Mouse (Mus musculus) lung, postnatal 10 days (tissue): ENCODE data around the gene Rabgap1l.
A peak's percentile ranks its signal among the peaks of the same experiment; 100 is the strongest.

Source experiments
- DNase-seq: peaks from one replicate; pipeline ENCODE4 v3.0.0; 2021

The Rabgap1l gene

DNA sequence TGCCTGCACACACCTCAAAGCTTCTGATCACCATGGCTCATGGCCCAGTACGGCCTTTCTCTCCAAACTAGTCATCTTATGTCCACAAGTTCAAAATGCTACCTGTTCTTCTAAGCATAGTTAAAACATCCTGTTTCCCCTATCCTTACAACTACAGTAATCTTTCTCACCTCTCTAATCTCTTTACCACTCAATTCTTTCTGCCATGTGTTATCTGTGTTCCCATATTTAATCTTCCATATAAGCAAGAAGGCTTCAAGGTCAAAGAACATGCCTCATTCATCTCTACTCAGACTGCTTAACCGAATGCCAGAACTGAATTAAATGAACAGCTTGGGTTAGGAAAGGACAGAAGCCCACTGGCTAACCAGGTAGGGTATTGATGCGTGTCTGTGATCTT is 5.8 kb downstream of the Rabgap1l start:
- no peak for DNase-seq

DNA sequence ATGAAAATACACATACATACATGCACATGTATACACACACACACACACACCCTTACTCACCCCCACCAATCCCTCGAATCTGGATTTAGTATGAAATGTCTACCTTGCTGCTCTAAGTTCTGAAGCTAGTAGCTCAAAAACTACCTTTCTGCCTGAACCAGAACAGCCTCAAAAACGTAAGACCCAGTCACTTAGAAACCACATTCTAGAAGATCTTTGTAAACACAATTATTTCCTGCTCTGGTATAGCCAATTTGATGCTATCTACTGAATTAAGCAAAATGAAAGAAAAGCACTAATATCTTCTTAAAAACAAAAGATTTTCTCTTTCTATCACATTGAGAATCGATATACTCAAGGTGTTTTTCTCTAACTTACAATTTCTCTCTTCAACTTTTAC is 6.4 kb downstream of the Rabgap1l start:
- no peak for DNase-seq

DNA sequence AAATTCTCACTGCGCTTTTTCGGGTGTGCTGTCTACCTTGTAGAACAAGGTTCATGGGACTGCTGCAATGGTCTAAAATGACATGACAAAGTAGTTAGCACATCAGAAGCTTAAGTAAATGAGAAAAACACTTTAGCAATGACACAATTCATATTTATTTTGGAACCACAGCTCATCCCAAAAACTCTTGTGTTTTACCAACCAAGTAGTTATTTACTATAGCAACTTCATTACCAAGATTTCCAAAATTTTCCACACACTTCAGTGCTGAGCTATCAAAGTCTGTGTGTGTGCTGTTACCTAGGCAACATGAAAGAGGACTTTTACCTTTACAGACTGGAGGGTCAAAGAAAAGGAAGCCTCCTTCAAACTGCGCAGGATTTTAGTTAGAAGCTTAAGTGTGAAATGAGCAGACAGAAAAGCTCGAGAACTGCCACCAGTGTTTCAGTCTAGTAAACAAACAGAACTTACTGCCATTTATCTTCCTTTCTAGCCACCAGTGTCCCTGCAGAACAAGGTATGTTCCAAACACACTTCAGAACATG is 7.3 kb downstream of the Rabgap1l start:
- no peak for DNase-seq

DNA sequence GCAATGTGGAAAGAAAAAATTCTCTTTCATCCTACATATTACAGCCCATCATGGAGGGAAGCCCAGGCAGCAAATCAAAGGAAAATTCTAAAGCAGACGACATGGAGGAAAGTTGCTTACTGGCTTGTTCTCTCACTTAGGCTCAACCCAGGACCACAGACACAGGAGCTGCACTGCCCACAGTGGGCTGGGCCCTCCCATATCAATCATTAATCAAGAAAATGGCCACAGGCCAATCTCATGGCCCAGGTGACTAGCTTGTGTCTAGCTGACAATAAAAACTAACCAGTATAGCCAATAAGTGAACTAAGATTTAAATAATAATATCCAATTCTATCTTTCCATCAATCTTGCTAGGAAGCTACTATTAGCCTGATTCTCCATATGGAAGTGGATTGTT is 8.9 kb downstream of the Rabgap1l start:
- no peak for DNase-seq

DNA sequence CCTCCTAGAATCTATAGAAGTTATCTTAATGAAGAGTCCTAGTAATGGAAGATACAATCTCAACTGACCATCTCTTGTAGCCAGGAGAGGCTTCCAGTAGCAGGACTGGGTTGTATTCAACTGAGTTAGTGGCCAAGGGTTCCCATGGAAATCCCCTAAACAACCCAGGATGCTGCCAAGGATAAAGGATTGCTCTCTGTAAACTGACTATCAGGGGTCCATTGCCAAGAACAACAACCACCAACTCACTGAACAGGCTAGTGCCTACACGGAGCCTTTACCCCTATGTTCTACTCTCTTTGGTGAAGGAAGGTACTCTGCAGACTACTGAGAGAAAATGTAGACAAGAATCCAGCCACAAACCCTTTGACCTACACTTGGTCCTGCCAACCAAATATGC is 18.8 kb downstream of the Rabgap1l start:
- no peak for DNase-seq

DNA sequence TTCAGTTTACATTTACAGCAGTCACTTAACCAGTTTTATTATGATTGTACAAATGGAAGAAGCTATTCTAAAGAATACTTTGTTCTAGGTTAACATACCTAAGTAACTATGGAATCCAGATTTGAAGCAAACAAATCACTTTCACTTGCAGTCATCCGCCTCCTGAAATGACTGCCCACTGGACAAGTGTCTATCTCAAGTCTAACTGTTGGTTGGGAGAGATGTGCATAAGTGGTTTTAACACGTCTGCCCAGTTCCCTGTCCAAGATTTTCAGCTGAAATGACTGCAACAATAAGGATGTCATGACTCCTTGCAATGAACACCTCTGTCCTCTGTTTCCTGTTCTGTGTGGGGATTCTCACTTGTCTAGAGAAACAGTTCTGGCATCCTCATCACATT is 27.4 kb downstream of the Rabgap1l start:
- no peak for DNase-seq

DNA sequence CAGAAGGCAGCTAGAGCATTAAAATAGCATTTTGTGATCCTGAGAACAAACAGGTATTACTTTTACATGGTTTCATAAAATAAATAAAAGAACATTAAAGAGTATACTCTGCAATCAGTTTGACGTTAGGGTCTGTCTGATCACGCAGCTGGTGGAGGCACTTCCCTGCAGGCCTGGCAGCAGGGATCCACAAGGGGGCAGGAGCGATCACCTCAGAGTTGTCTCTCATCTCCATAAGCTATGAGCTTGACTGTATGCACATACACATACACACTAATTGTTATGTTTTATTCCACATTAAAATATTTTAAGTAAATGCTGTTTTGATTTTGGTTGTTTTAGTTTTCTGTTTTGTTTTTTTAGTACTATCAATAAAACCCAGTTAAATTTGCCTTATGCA is 34.8 kb downstream of the Rabgap1l start:
- DNase-seq: peak; percentile 77

DNA sequence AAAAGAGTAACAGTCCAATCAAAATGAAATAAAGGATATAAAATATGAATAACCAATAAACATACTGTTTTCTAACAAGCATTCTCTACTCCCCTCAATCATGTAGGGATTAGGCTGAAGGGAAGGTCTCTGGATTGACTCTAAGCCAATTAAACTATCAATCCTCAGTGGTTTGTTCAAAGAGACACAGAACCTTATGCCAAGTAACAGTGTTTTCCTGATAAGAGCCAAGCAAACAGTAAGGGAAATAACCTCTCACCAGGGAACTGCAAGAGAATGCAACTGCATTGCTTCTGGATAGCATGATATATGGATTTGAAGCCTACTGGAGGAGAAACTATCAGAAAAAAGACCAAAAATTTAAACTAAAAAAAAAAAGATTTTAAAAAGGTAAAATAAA is 37.7 kb downstream of the Rabgap1l start:
- no peak for DNase-seq

DNA sequence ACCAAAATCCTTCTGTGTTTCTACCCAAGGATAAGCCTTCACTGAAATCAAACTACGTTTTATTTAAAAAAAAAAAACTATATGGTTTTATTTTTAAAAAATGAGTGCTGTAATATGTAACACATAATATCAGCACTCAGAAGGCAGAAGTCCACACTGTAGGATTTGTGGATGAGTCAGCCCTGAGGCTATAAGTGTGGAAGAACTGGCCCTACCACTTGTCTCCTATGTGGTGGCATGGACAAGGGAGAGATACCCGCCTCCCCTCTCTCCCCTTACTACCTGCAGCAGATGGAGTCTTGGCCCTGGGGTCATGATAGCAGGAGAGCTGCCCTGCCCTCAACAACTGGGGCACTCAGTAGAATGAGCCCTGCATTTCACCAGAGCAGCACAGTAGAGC is 42.4 kb downstream of the Rabgap1l start:
- no peak for DNase-seq

DNA sequence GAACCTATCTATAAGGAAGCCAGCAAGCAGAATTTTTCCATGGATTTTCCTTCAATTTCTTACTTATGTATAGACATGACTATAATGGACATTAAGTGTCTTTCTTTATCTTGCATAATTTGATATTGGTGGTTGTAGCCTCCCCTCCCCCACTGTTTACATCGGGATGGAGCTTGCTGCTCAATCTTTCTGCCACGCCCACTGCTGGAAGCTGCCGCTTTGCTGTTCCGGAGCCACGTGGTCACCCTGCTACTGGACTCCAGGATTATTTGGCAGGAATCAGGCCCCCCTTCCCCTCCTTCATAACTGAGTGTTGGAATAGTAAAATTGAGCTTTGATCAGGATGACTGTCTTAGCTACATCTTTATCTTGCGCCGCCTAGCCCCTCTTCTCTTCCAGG is 46.2 kb downstream of the Rabgap1l start:
- peak; percentile 65 for DNase-seq

DNA sequence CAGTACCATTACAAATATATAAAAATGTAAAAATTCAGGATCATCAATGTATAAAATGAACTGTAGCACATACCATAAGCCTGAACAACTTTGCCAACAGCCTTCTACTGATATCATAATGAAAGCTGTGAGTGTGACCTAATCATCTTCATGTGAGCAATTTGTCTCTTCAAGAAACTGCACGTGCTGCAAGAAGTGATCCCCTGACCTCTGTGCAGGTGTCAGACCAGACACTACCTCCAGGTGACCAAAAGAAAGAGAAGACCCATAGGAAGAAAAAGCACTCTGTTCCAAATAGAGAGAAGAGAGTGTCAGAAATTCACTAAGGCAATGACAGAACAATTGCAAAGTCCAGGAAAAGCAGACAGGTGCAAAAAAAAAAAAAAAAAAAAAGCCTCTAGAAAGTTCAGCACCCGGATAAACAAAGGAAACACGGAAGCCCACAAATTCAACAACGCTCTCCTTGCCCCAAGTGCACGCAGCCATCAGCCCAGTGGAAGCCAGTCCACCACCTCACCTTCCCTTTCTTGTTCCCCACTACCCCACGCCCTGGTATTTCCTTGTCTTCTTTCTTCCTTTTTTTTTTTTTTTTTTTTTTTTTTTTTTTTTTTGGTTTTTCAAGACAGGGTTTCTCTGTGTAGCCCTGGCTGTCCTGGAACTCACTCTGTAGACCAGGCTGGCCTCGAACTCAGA is 47.6 kb downstream of the Rabgap1l start:
- DNase-seq: no peak

DNA sequence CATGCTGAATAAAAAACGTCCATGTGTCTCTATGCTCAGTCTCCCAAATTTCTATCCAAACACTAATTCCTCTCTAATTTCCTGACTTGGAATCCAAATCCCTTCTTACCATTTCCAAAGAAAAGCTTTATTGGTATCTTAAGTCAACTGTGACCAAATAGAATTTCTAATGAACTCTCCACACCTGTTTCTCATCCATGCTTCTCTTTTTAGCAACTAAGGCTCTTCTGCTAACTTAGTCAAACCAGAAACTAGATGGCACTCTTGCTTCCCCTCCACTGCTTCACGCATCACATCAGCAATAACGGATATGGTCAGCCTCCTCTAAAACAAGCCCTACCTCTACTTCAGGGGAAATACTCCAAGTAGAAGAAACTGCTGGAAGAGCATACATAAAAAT is 49.0 kb downstream of the Rabgap1l start:
- DNase-seq: no peak

DNA sequence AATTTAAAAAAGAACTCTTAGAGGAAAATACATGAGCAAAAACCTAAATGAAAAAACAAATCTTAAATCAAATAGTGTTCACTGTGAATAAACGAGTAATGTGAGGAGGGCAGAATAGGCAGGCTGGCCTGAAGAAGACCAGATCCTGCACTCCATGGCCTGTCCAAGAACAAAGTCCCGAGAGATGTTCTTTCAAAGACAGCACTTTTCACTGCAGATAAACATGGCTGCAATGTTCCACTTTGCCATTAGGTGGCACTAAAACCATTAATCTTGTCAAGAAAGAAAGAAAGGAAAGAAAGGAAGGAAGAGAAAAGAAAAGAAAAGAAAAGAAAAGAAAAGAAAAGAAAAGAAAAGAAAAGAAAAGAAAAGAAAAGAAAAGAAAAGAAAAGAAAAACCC is 49.8 kb downstream of the Rabgap1l start:
- DNase-seq: peak; percentile 71

DNA sequence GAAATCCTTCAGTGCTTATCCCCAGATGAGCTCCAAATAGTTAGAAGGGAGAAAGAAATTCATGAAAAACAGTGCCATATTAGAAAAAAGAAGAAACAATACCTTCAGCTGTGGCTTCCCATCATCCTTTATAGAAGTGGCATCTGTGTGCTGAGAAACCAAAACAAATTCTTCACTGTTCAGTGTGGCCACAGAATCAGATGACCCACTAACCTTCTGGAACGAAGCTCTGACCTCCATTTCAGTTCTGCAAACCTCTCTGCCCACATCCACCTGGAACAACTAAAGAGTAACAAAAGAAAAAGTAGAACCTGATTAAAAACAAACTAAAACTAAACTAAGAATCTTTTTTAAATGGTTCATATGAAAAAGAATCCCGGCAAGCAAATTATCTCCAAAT is 52.4 kb downstream of the Rabgap1l start:
- DNase-seq: no peak

DNA sequence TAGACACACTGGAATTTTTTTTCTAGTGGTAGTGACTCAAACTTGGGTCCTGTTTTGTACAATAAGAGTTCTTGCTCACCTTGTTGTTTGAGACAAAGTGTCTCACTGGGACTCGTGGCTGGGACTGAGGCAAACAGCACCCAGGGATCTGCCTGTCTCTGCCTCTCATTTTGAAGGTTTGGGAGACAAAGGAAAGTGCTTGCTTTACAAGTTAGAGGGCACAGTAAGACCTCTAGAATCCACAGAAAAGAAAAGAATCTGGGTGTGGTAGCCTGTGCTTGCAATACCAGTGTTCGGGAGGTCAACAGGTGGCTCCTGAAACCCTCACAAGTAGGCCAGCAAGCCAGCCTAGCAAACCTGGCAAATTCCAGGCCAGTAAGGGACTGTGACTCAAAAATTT is 58.3 kb downstream of the Rabgap1l start:
- no peak for DNase-seq

DNA sequence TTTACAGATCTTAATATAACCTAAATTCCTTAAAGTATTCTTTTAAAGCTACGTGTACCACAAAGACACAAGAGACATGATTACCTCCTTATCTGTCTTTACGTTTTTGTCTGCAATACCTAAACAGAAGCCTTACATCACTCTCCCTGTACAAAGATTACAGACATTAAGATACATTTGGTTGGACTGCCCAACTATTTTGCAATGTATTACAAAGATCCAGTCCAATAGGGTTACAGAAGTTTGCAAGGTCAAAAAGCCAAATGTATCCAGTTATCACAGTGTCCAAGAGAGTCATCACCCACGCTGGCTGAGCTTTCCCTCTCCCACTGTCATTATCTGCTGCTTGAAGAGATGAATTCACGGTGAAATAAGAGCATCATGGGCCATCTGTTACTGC is 63.1 kb downstream of the Rabgap1l start:
- no peak for DNase-seq

DNA sequence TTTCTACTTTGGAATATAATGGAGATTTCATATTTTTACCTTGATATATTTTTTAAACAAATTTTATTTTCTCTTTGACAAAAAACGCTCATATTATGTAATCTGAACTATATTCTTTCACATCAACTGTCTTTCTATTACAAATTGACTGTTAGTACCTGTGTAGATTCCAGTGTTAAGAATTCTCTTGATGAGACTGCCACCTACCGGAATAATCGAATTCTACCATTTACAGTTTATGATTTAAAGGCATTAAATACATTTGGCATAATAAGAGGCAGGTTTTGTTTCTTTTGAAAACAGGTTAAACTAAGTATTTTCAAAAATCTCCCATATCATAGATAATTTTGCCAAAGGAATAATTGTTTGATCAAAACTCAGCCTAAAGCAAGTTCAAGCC is 75.3 kb downstream of the Rabgap1l start:
- peak; percentile 28 for DNase-seq

DNA sequence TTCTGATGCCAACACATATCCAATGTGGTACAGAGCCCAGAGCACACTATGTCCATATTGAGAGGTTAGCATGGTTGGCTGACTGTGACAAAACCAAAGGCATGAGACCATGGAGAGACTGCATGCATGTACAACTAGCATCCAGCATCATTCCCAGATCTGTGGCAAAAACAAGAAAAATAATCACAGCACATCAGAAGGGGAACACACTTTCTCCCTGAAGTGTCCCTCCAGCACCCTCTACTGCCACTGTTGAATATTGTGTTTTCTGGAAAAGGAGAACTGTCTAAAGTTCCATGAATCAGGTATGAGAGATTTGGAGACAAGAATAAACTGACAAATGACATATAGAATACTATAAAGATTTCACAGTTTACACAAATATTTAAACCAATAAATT is 78.3 kb downstream of the Rabgap1l start:
- peak; percentile 47 for DNase-seq

DNA sequence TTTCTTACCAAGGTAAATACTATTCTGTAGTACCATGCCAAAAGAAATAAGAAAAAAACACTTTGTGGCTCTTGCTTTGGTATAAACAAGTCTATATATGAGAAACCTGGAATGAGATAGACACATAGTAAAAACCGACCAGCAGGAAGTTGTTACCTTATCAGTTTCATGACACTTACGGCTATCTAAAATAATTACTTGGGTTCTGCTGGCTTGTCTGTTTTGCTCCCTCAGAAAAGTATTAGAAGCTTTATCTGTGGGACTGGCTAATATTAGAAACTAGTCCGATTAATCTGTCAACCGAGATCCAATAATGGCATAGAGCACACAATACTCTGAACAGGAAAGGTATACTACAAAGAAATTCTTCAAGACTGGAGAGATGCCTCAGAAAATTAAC is 79.1 kb downstream of the Rabgap1l start:
- no peak for DNase-seq

DNA sequence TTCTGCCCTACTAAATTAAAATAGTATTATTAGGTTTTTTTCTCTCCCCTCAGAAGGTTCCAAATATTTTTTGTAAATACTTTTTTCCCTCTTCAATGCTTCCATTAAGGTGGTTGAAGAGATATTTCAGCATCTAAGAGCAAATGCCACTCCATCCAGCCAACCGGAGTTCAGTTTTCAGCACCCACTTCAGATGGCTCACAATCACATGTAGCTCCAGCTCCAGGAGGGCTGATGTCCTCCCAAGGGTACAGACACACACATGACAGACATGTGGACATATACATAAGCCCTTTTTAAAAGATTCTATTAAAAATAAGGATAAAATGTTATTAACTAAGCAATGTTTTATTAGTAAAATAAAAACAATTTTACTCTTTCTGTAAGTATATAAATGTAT is 79.6 kb downstream of the Rabgap1l start:
- no peak for DNase-seq

DNA sequence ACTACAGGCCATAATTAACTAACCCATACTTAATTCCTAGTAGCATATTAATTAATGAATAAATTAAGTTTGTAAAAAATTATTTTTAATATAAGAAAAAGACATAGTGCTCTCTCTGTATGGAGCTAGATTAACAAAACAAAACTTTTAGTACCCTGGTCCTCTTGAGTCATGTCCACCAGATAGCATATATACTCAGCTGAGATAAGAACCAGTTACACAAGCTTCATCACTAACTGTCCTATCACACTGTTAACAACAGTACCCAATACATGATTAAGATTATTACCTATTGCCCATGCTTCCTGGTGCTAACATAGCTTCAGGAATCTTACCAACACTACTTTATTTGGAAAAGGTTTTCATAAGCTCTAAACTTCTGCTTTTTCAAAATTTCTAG is 82.5 kb downstream of the Rabgap1l start:
- no peak for DNase-seq

DNA sequence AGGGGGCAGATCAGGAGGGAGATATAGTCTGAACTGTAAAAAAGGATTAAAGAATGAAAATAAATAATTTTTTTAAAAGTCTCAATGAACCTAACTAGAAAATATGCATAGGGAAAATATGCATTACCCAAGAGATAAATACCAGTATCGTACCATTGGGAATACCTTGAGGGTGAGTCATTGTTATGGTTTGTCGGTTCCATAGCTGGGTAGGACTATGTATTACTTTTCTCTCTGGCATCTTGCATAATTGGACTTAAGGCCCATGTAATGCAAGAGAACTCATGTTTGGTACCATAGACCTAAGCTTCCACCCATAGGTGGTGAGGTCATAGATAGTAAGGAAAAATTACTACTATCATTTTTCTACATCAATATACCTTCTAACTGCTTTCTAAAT is 88.4 kb downstream of the Rabgap1l start:
- no peak for DNase-seq

DNA sequence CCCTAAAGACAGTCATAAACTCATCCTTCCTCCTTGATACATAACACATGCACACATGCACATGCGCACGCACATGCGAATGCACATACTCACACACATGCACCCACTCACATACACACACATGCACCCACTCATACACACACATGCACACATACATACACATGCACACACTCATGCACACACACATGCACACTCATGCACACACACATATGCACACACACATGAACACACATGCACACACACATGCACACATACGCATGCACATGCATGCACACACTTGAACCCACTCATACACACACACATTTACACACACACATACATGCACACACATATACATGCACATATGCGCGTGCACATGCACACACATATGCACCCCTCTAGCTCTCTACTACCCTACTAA is 89.2 kb downstream of the Rabgap1l start:
- DNase-seq: no peak

DNA sequence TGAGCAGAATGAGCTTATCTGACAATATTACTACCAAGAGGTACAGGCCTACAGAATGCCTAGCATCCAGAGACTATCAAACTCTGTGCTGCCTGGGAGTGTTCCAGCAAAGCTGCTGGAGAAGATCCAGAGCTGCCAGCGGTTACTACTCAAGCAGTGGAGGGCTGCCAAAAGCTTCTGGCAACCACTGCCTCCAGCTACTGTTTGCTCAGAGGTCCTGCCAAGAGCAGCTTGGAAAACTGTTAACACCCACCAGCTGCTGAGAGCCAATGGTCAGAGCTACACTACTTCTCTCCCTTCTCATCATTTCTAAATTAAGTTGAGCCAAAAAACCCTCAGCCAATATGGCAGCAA is 99.9 kb downstream of the Rabgap1l start:
- peak; percentile 97 for DNase-seq
